Mouse (Mus musculus) heart, postnatal 0 days (tissue): ENCODE measurements at regions not wholly inside any gene's neighbourhood (a gene's known extent, or its start where the extent isn't known, plus 50 kb on each side); places are given as distances from the start of the nearest gene placed in this dataset.
"Not testable (repeated sequence)": the region's sequence is repeated elsewhere in the genome, so short reads cannot be mapped to it uniquely, and the experiment has no call there.

Experiments
- ATAC-seq: fragments of 200-750 bp; cut with Nextera tagmentation; 2 replicates; pipeline ENCODE4 v1.8.0; 2017; ENCODE audit warnings: low read depth, moderate number of reproducible peaks, moderate library complexity; ENCODE audit not compliant: insufficient read depth
- DNase-seq: peaks from one replicate; pipeline ENCODE4 v3.0.0-alpha.2; 2016; ENCODE audit warnings: low spot score
- H3K27ac ChIP-seq: fragments of 300-500 bp; sonication (generic); 2 replicates; pipeline ENCODE4 v1.5.1; 2014; ENCODE audit warnings: low read depth, mild to moderate bottlenecking
- H3K27me3 ChIP-seq: fragments of 300-500 bp; sonication (generic); 2 replicates; pipeline ENCODE4 v1.6.1; 2014; ENCODE audit warnings: low read length, mixed read lengths; ENCODE audit not compliant: control insufficient read depth, insufficient read depth
- H3K36me3 ChIP-seq: fragments of 300-500 bp; sonication (generic); replicated peaks from 2 replicates; pipeline ENCODE4 v1.6.1; 2014; ENCODE audit warnings: low read length, mixed read lengths; ENCODE audit not compliant: control insufficient read depth, insufficient read depth
- H3K4me1 ChIP-seq: fragments of 300-500 bp; sonication (generic); 2 replicates; pipeline ENCODE4 v1.6.1; 2014; ENCODE audit warnings: antibody characterized with exemption; ENCODE audit not compliant: control insufficient read depth, insufficient read depth
- H3K4me2 ChIP-seq: fragments of 300-500 bp; sonication (generic); 2 replicates; pipeline ENCODE4 v1.6.1; 2014; ENCODE audit warnings: low read depth, mild to moderate bottlenecking, low read length, moderate library complexity
- H3K4me3 ChIP-seq: fragments of 300-500 bp; sonication (generic); 2 replicates; pipeline ENCODE4 v1.5.1; 2014; ENCODE audit warnings: low read depth, low read length
- H3K9ac ChIP-seq: fragments of 300-500 bp; sonication (generic); replicated peaks from 2 replicates; pipeline ENCODE4 v1.6.1; 2014; ENCODE audit warnings: low read depth, low read length, mixed read lengths
- H3K9me3 ChIP-seq: fragments of 300-500 bp; sonication (generic); replicated peaks from 2 replicates; pipeline ENCODE4 v1.6.1; 2016; ENCODE audit warnings: low read length; ENCODE audit not compliant: control insufficient read depth
- CTCF ChIP-seq: IDR thresholded peaks from 2 replicates; pipeline ENCODE4 v1.5.1; 2016; ENCODE audit warnings: antibody characterized with exemption, control low read depth, low read depth
- EP300 ChIP-seq: IDR thresholded peaks from 2 replicates; pipeline ENCODE4 v1.6.1; 2016; ENCODE audit warnings: antibody characterized with exemption, low read depth
- WGBS: fragments of 180-500 bp; shearing (Covaris S2); extraction: QIAGEN DNeasy Blood & Tissue Kit; methylation state at CpG from one replicate; pipeline ENCODE4 v1.1.7; 2014; 5-methylcytosine and 5-hydroxymethylcytosine counted together

GRCm38 (mm10) chr9:85920745-85921614, 78.8 kb downstream of the Tpbg start:
- Histone ChIP-seq H3K27me3 (no peaks in the 10 kb centered on the region), H3K36me3 (no peaks in the 10 kb centered on the region), H3K27ac (no peak overlapping the region), H3K9me3 (no peaks in the 10 kb centered on the region), H3K4me3 (no peak overlapping the region), H3K4me2 (no peak overlapping the region), H3K4me1 (no peaks in the 10 kb centered on the region), H3K9ac (no peak overlapping the region)
- no peak for DNase-seq
- no peak for TF ChIP-seq CTCF
- TF ChIP-seq EP300 = no peak
- 80% methylated on average over 13 of the region's 13 CpGs for WGBS
- no peak for ATAC-seq

- H3K27ac ChIP-seq = no peak overlapping the region
- H3K36me3 ChIP-seq = no peaks in the 10 kb centered on the region
- DNase-seq (no peak), ATAC-seq (no peak)
- H3K4me3 ChIP-seq = no peak overlapping the region
- H3K27me3 ChIP-seq = no peaks in the 10 kb centered on the region
- no peaks in the 10 kb centered on the region for H3K9me3 ChIP-seq
- no peak overlapping the region for H3K9ac ChIP-seq
- TF ChIP-seq CTCF (no peak), EP300 (no peak)
- 68% methylated on average over 1 of the region's 1 CpGs for WGBS
- no peak overlapping the region for H3K4me2 ChIP-seq
- no peaks in the 10 kb centered on the region for H3K4me1 ChIP-seq
Observed at GRCm38 (mm10) chr9:85925259-85925658, 83.1 kb downstream of the Tpbg start.

GRCm38 (mm10) chr9:85932209-85932608, 90.0 kb downstream of the Tpbg start:
- WGBS = 73% methylated on average over 3 of the region's 3 CpGs
- TF ChIP-seq EP300 (no peak), CTCF (no peak)
- no peak for ATAC-seq
- no peaks in the 10 kb centered on the region for H3K9me3 ChIP-seq
- H3K27me3 ChIP-seq = no peaks in the 10 kb centered on the region
- H3K4me2 ChIP-seq = no peak overlapping the region
- no peak for DNase-seq
- H3K36me3 ChIP-seq = no peaks in the 10 kb centered on the region
- H3K4me1 ChIP-seq = no peaks in the 10 kb centered on the region
- H3K9ac ChIP-seq = no peak overlapping the region
- no peak overlapping the region for H3K27ac ChIP-seq
- H3K4me3 ChIP-seq = no peak overlapping the region

- not testable (repeated sequence) for H3K27me3 ChIP-seq, H3K4me3 ChIP-seq, H3K27ac ChIP-seq, H3K9ac ChIP-seq, H3K4me1 ChIP-seq, H3K36me3 ChIP-seq, H3K4me2 ChIP-seq, ATAC-seq, H3K9me3 ChIP-seq, DNase-seq
- WGBS = 76% methylated on average over 14 of the region's 14 CpGs
Observed at GRCm38 (mm10) chr9:85943066-85943684, 101.0 kb downstream of the Tpbg start.

- TF ChIP-seq CTCF = no peak
- no peak for DNase-seq
- 71% methylated on average over 12 of the region's 12 CpGs for WGBS
- no peak overlapping the region for H3K4me2 ChIP-seq
- no peaks in the 10 kb centered on the region for H3K9me3 ChIP-seq
- H3K4me3 ChIP-seq = no peak overlapping the region
- no peaks in the 10 kb centered on the region for H3K27me3 ChIP-seq
- H3K36me3 ChIP-seq = no peaks in the 10 kb centered on the region
- no peak overlapping the region for H3K9ac ChIP-seq
- no peak overlapping the region for H3K27ac ChIP-seq
- H3K4me1 ChIP-seq = no peaks in the 10 kb centered on the region
- ATAC-seq = no peak
Observed at GRCm38 (mm10) chr9:85948495-85949137, 106.4 kb downstream of the Tpbg start.
